Mouse (Mus musculus) MEL (cell line): ENCODE results near the gene Washc2. TPM values are rescaled to one million over a fixed set of nuclear protein-coding genes. Genes with fewer than 3 reads are reported as not detected.

Source experiments
- DNase-seq: peaks from one replicate; pipeline ENCODE4 v3.0.0; 2011; ENCODE audit warnings: low read depth, low spot score
- H3K27ac ChIP-seq: 2 replicates; pipeline ENCODE4 v1.5.1; 2012; ENCODE audit warnings: low read depth, mild to moderate bottlenecking, control low read depth, low read length, moderate library complexity; ENCODE audit not compliant: control insufficient read depth
- H3K27me3 ChIP-seq, 2 experiments: fragments of 150-350 bp in 1 of 2; sonication (generic) in 1 of 2; 2 replicates each; pipeline ENCODE4 v1.6.1; 2012; ENCODE audit warnings: low read length in 2 of 2, mild to moderate bottlenecking in 2 of 2, improper control_type of control experiment in 1 of 2, moderate library complexity in 1 of 2; ENCODE audit not compliant: insufficient read depth in 2 of 2, control insufficient read depth in 1 of 2
- H3K36me3 ChIP-seq, 2 experiments: 2 replicates each; pipeline ENCODE4 v1.6.1; 2012 to 2014; ENCODE audit warnings: low read length in 2 of 2, improper control_type of control experiment in 1 of 2, inconsistent platforms in 1 of 2, mild to moderate bottlenecking in 1 of 2; ENCODE audit not compliant: insufficient read depth in 2 of 2, control insufficient read depth in 1 of 2
- H3K4me1 ChIP-seq, 2 experiments: fragments of 150-350 bp in 1 of 2; sonication (generic) in 1 of 2; 2 replicates each; pipeline ENCODE4 v1.6.1; 2012; ENCODE audit warnings: low read length in 2 of 2, improper control_type of control experiment in 1 of 2, mild to moderate bottlenecking in 1 of 2; ENCODE audit not compliant: insufficient read depth in 2 of 2, control insufficient read depth in 1 of 2
- H3K4me3 ChIP-seq, 2 experiments: fragments of 150-350 bp in 1 of 2; sonication (generic) in 1 of 2; 2 replicates each; pipeline ENCODE4 v1.5.1; 2012; ENCODE audit warnings: low read depth in 2 of 2, low read length in 2 of 2, mild to moderate bottlenecking in 2 of 2, moderate library complexity in 2 of 2, control low read depth in 1 of 2, improper control_type of control experiment in 1 of 2; ENCODE audit not compliant: control insufficient read depth in 1 of 2, insufficient read depth in 1 of 2
- H3K79me2 ChIP-seq: 2 replicates; pipeline ENCODE4 v1.6.1; 2012; ENCODE audit warnings: mild to moderate bottlenecking, low read length, moderate library complexity; ENCODE audit not compliant: control insufficient read depth, poor library complexity, insufficient read depth
- H3K9ac ChIP-seq: 2 replicates; pipeline ENCODE4 v1.6.1; 2012; ENCODE audit warnings: low read depth, mild to moderate bottlenecking, control low read depth, low read length, moderate library complexity; ENCODE audit not compliant: control insufficient read depth, poor library complexity, severe bottlenecking
- H3K9me3 ChIP-seq: fragments of 150-350 bp; sonication (generic); replicated peaks from 2 replicates; pipeline ENCODE4 v1.6.1; 2012; ENCODE audit warnings: mild to moderate bottlenecking, low read length, improper control_type of control experiment, moderate library complexity; ENCODE audit not compliant: insufficient read depth
- BHLHE40 ChIP-seq: IDR thresholded peaks from 2 replicates; pipeline ENCODE4 v1.6.1; 2012; ENCODE audit warnings: low read depth, mild to moderate bottlenecking, inconsistent platforms, low read length, improper control_type of control experiment, borderline replicate concordance
- CHD1 ChIP-seq: IDR thresholded peaks from 2 replicates; pipeline ENCODE4 v1.6.1; 2012; ENCODE audit warnings: low read depth, mild to moderate bottlenecking, inconsistent platforms, low read length, improper control_type of control experiment
- CHD2 ChIP-seq: IDR thresholded peaks from 2 replicates; pipeline ENCODE4 v1.6.1; 2011; ENCODE audit warnings: low read length, improper control_type of control experiment
- CTCF ChIP-seq, 3 experiments: IDR thresholded peaks in 2 of 3; conservative IDR thresholded peaks in 1 of 3; 2 replicates each; pipeline ENCODE4 v1.5.1; 2011 to 2012; ENCODE audit warnings: low read length in 3 of 3, low read depth in 2 of 3, mild to moderate bottlenecking in 2 of 3, improper control_type of control experiment in 1 of 3, inconsistent platforms in 1 of 3, mixed read lengths in 1 of 3, moderate library complexity in 1 of 3; ENCODE audit not compliant: control insufficient read depth in 1 of 3, insufficient read depth in 1 of 3, poor library complexity in 1 of 3, severe bottlenecking in 1 of 3
- E2F4 ChIP-seq: IDR thresholded peaks from 2 replicates; pipeline ENCODE4 v1.6.1; 2011; ENCODE audit warnings: low read depth, low read length, improper control_type of control experiment, borderline replicate concordance
- ELF1 ChIP-seq: IDR thresholded peaks from 2 replicates; pipeline ENCODE4 v1.6.1; 2014; ENCODE audit warnings: low read depth, mild to moderate bottlenecking, inconsistent platforms, low read length, improper control_type of control experiment, moderate library complexity
- EP300 ChIP-seq, 2 experiments: IDR thresholded peaks; 2 replicates each; pipeline ENCODE4 v1.6.1; 2011; ENCODE audit warnings: improper control_type of control experiment in 2 of 2, low read length in 2 of 2, low read depth in 1 of 2, mild to moderate bottlenecking in 1 of 2
- ETS1 ChIP-seq: IDR thresholded peaks from 2 replicates; pipeline ENCODE4 v1.6.1; 2012; ENCODE audit warnings: low read depth, mild to moderate bottlenecking, inconsistent platforms, low read length, improper control_type of control experiment, moderate library complexity
- GABPA ChIP-seq: IDR thresholded peaks from 2 replicates; pipeline ENCODE4 v1.6.1; 2012; ENCODE audit warnings: low read depth, mild to moderate bottlenecking, inconsistent platforms, low read length, improper control_type of control experiment, moderate library complexity
- GATA1 ChIP-seq: IDR thresholded peaks from 2 replicates; pipeline ENCODE4 v1.6.1; 2011; ENCODE audit warnings: low read depth, low read length, improper control_type of control experiment
- HCFC1 ChIP-seq: IDR thresholded peaks from 2 replicates; pipeline ENCODE4 v1.6.1; 2012; ENCODE audit warnings: low read depth, mild to moderate bottlenecking, inconsistent platforms, low read length, improper control_type of control experiment, moderate library complexity
- JUND ChIP-seq: IDR thresholded peaks from 2 replicates; pipeline ENCODE4 v1.6.1; 2011; ENCODE audit warnings: low read depth, mild to moderate bottlenecking, improper control_type of control experiment, low read length
- KAT2A ChIP-seq: conservative IDR thresholded peaks from 2 replicates; pipeline ENCODE4 v1.6.1; 2012; ENCODE audit warnings: low read depth, low read length, improper control_type of control experiment, inconsistent platforms
- MAFK ChIP-seq: IDR thresholded peaks from 2 replicates; pipeline ENCODE4 v1.6.1; 2011; ENCODE audit warnings: low read depth, mild to moderate bottlenecking, low read length, improper control_type of control experiment, borderline replicate concordance
- MAX ChIP-seq: IDR thresholded peaks from 2 replicates; pipeline ENCODE4 v1.6.1; 2011; ENCODE audit warnings: low read length, improper control_type of control experiment
- MXI1 ChIP-seq: IDR thresholded peaks from 2 replicates; pipeline ENCODE4 v1.6.1; 2011; ENCODE audit warnings: mild to moderate bottlenecking, low read depth, low read length, improper control_type of control experiment
- MYB ChIP-seq: IDR thresholded peaks from 2 replicates; pipeline ENCODE4 v1.6.1; 2011; ENCODE audit warnings: mild to moderate bottlenecking, low read depth, low read length, improper control_type of control experiment
- MYC ChIP-seq: IDR thresholded peaks from 2 replicates; pipeline ENCODE4 v1.6.1; 2011; ENCODE audit warnings: low read depth, mild to moderate bottlenecking, low read length, improper control_type of control experiment, moderate library complexity
- NELFE ChIP-seq: IDR thresholded peaks from 2 replicates; pipeline ENCODE4 v1.6.1; 2011; ENCODE audit warnings: low read depth, low read length, improper control_type of control experiment
- NRF1 ChIP-seq: IDR thresholded peaks from 2 replicates; pipeline ENCODE4 v1.6.1; 2014; ENCODE audit warnings: low read depth, mild to moderate bottlenecking, inconsistent platforms, low read length, improper control_type of control experiment, moderate library complexity; ENCODE audit not compliant: poor library complexity, insufficient read depth, severe bottlenecking
- POLR2AphosphoS2 ChIP-seq: IDR thresholded peaks from 2 replicates; pipeline ENCODE4 v1.6.1; 2011; ENCODE audit warnings: low read length, improper control_type of control experiment
- POLR2AphosphoS5 ChIP-seq: IDR thresholded peaks from 2 replicates; pipeline ENCODE4 v1.6.1; 2012; ENCODE audit warnings: low read depth, borderline replicate concordance, mild to moderate bottlenecking, inconsistent platforms, low read length, moderate library complexity, mixed read lengths
- RAD21 ChIP-seq: IDR thresholded peaks from 2 replicates; pipeline ENCODE4 v1.6.1; 2011; ENCODE audit warnings: mild to moderate bottlenecking, low read depth, low read length, improper control_type of control experiment
- RCOR1 ChIP-seq: IDR thresholded peaks from 2 replicates; pipeline ENCODE4 v1.6.1; 2012; ENCODE audit warnings: low read depth, mild to moderate bottlenecking, inconsistent platforms, low read length, improper control_type of control experiment
- SIN3A ChIP-seq: IDR thresholded peaks from 2 replicates; pipeline ENCODE4 v1.6.1; 2012; ENCODE audit warnings: low read length, improper control_type of control experiment, inconsistent platforms
- SMC3 ChIP-seq: IDR thresholded peaks from 2 replicates; pipeline ENCODE4 v1.6.1; 2011; ENCODE audit warnings: low read depth, low read length, improper control_type of control experiment
- TAL1 ChIP-seq: IDR thresholded peaks from 2 replicates; pipeline ENCODE4 v1.6.1; 2012; ENCODE audit warnings: mild to moderate bottlenecking, inconsistent platforms, low read length, moderate library complexity, mixed read lengths
- TBP ChIP-seq: IDR thresholded peaks from 2 replicates; pipeline ENCODE4 v1.8.0; 2011; ENCODE audit warnings: low read depth, low read length, improper control_type of control experiment
- TCF12 ChIP-seq: IDR thresholded peaks from 2 replicates; pipeline ENCODE4 v1.6.1; 2014; ENCODE audit warnings: low read depth, mild to moderate bottlenecking, inconsistent platforms, low read length, improper control_type of control experiment, moderate library complexity
- UBTF ChIP-seq: IDR thresholded peaks from 2 replicates; pipeline ENCODE4 v1.6.1; 2012; ENCODE audit warnings: low read depth, mild to moderate bottlenecking, inconsistent platforms, low read length, improper control_type of control experiment, moderate library complexity, borderline replicate concordance; ENCODE audit not compliant: insufficient read depth
- USF1 ChIP-seq: IDR thresholded peaks from 2 replicates; pipeline ENCODE4 v1.6.1; 2014; ENCODE audit warnings: low read depth, mild to moderate bottlenecking, inconsistent platforms, low read length, improper control_type of control experiment, moderate library complexity
- USF2 ChIP-seq, 2 experiments: IDR thresholded peaks; 2 replicates each; pipeline ENCODE4 v1.6.1; 2011 to 2012; ENCODE audit warnings: improper control_type of control experiment in 2 of 2, low read length in 2 of 2, borderline replicate concordance in 1 of 2, inconsistent platforms in 1 of 2, low read depth in 1 of 2, mild to moderate bottlenecking in 1 of 2; ENCODE audit not compliant: insufficient read depth in 1 of 2
- ZKSCAN1 ChIP-seq: IDR thresholded peaks from 2 replicates; pipeline ENCODE4 v1.6.1; 2012; ENCODE audit warnings: low read depth, mild to moderate bottlenecking, inconsistent platforms, low read length, improper control_type of control experiment, moderate library complexity
- ZMIZ1 ChIP-seq: IDR thresholded peaks from 2 replicates; pipeline ENCODE4 v1.6.1; 2012; ENCODE audit warnings: low read depth, mild to moderate bottlenecking, inconsistent platforms, low read length, improper control_type of control experiment, moderate library complexity
- ZNF384 ChIP-seq: IDR thresholded peaks from 2 replicates; pipeline ENCODE4 v1.6.1; 2012; ENCODE audit warnings: low read depth, mild to moderate bottlenecking, inconsistent platforms, low read length, improper control_type of control experiment
- polyA plus RNA-seq, 2 experiments: library from polyadenylated mRNA; stranded (reverse) in 1 of 2; unstranded in 1 of 2; fragments of >175 nt in 1 of 2; fragments of >200 nt in 1 of 2; gene quantifications; 2 replicates each; pipeline versions ENCODE4 v1.2.1 to v1.2.4; 2012; ENCODE audit warnings: low replicate concordance in 2 of 2, low read depth in 1 of 2; ENCODE audit not compliant: insufficient read length in 2 of 2, insufficient read depth in 1 of 2, missing spikeins in 1 of 2
- total RNA-seq: library from RNA; depleted of rRNA; stranded (reverse); fragments of 300-350 nt; gene quantifications from 2 replicates; pipeline ENCODE4 v1.2.3, GENCODE M21; 2012; rRNA removed

Gene Washc2
- total RNA-seq = 25.3 and 28.6 TPM in 2 replicates
- 10 to 100 TPM in 1 of 2 experiments, not detected in 1; 38.3 TPM for polyA plus RNA-seq

GRCm38 (mm10) chr6:116207729-116208534 is at the start of gene Washc2:
Gene Washc2 (plus strand): TSS chr6:116208038.
- H3K36me3 ChIP-seq = peaks cover 0 to 2% of the 10 kb centered on the region in 2 experiments; a peak in 2 of 4 replicates
- H3K79me2 ChIP-seq = peaks cover 4% of the 10 kb centered on the region; the same call in 1 of the 2 replicates
- peak; percentile 96 for DNase-seq
- H3K9ac ChIP-seq = peak within 1 kb of the TSS; percentile 86
- no peaks in the 10 kb centered on the region for H3K9me3 ChIP-seq
- peak within 1 kb of the TSS; percentile 54 for H3K27ac ChIP-seq
- H3K4me1 ChIP-seq = no peaks in the 10 kb centered on the region
- H3K4me3 ChIP-seq = peak within 1 kb of the TSS; percentile 55 to 94
- no peaks in the 10 kb centered on the region for H3K27me3 ChIP-seq
- TF ChIP-seq GATA1 = no peak
- TF ChIP-seq SIN3A = peak; percentile 99
- TF ChIP-seq SMC3 = no peak
- TF ChIP-seq USF1 = peak; percentile 99
- TF ChIP-seq TBP = peak; percentile 87
- TF ChIP-seq ELF1 = no peak
- no peak for TF ChIP-seq E2F4
- peak; percentile 99 for TF ChIP-seq MAX
- peak; percentile 75 for TF ChIP-seq MYC
- TF ChIP-seq EP300 (IDR thresholded peaks at IDR 0.05; ENCODE audit: low read depth in 1 of 2, low read length in 2 of 2) = no peak
- 0 out of 2 replicates have a peak, but pooled peaks have one; percentile 67 for TF ChIP-seq UBTF
- TF ChIP-seq TAL1 = no peak
- no peak for TF ChIP-seq CHD1
- peak; percentile 100 for TF ChIP-seq USF2 (IDR thresholded peaks at IDR 0.05; ENCODE audit: borderline replicate concordance in 1 of 2, insufficient read depth in 1 of 2, low read depth in 1 of 2, low read length in 2 of 2)
- TF ChIP-seq GABPA = no peak
- no peak; the same call in 1 of the 2 replicates for TF ChIP-seq KAT2A
- TF ChIP-seq JUND = no peak
- peak; percentile 78; the same call in 1 of the 2 replicates for TF ChIP-seq ZMIZ1
- TF ChIP-seq ETS1 = peak; percentile 65
- TF ChIP-seq BHLHE40 = peak; percentile 96
- no peak for TF ChIP-seq RCOR1
- TF ChIP-seq CTCF (IDR thresholded peaks at IDR 0.05 in 2 of 3, conservative IDR thresholded peaks at IDR 0.05 in 1 of 3; ENCODE audit: control insufficient read depth in 1 of 3, insufficient read depth in 1 of 3, low read depth in 2 of 3, low read length in 3 of 3, poor library complexity in 1 of 3, severe bottlenecking in 1 of 3) = no peak
- peak; percentile 68; the same call in 1 of the 2 replicates for TF ChIP-seq POLR2AphosphoS2
- peak; percentile 69 for TF ChIP-seq TCF12
- no peak for TF ChIP-seq MYB
- TF ChIP-seq HCFC1 = peak; percentile 86
- TF ChIP-seq CHD2 = no peak
- TF ChIP-seq ZNF384 = no peak
- TF ChIP-seq RAD21 = no peak
- peak; percentile 94 for TF ChIP-seq MXI1
- TF ChIP-seq ZKSCAN1 = no peak
- TF ChIP-seq MAFK = no peak
- TF ChIP-seq NELFE = peak; percentile 91
- no peak for TF ChIP-seq POLR2AphosphoS5
- peak; percentile 71 for TF ChIP-seq NRF1
